Mouse (Mus musculus) left cerebral cortex, adult 11 months (tissue): Measurements from ENCODE around the gene Satb1.

Experiments used
- DNase-seq: peaks from one replicate; pipeline ENCODE4 v3.0.0; 2022; ENCODE audit warnings: low spot score

The Satb1 gene

GRCm38 (mm10) chr17:51775070-51775881 is 57.8 kb downstream of the Satb1 start:
- no peak for DNase-seq

DNA sequence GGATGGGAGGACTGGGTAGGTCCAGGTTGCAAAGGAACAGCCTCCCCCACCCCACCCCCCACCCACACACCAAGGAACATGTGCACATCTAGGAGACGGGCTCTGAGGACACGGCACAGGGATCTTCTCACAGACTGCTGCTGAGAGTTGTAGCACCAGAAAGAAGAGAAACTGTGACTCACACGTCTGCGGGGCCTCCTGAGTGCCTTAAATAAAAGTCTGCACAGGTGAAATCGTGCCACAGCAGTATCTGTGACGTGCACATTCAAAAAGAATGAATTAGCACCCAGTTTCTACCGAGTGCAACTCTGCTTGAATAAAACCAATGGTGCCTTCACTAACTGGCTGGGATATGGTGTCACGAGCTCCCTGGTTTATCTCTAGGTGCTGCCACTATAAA is 69.5 kb downstream of the Satb1 start:
- no peak for DNase-seq

DNA sequence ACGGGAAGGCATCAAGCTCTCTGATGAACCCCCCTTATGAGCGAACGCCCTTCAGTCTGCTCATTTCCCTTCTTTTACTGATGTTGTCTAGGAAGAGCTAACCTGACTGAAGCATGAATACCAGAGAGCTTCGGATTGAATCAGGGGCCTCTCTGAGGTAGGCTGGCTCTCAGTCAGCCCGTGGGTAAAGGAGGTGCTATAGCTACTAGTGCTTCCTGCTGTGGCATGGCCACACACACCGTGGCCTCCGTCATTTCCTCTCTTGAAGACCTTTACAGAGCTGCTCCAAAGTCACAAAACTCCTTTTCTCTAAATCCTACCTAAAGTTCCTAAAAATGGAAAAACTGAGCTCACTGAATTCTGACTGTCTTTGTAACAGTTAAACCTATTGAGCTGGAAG is 70.6 kb downstream of the Satb1 start:
- no peak for DNase-seq

DNA sequence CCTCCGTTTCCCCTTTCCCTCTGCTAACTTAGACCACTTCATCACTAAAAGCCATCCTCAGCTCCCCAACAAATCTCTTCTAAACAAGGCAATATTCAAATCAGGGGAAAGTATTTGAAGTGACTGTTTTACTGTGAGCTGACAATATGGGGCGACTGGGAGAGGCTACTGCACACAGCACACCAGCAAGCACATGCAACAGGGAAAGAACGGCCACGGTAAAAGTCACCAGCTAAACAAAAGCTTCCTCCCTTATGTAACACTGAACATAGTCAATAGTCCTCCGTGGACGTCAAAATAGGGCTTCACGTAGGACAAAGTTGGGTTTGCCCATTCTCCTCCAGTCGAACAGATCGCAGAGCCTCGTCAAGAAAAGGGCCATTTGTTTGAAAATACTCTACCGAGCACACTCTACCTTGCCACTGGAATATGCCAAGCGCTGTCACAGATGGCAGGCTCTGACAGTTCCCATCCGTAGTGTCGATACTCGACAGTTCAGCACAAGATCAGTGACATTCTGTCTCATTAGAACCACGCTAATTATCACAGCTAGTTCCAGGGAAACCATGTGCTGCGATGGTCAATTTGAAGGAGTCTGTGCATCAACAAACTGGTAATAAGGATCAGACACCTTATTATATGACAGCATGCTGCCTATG is 72.0 kb downstream of the Satb1 start:
- no peak for DNase-seq

DNA sequence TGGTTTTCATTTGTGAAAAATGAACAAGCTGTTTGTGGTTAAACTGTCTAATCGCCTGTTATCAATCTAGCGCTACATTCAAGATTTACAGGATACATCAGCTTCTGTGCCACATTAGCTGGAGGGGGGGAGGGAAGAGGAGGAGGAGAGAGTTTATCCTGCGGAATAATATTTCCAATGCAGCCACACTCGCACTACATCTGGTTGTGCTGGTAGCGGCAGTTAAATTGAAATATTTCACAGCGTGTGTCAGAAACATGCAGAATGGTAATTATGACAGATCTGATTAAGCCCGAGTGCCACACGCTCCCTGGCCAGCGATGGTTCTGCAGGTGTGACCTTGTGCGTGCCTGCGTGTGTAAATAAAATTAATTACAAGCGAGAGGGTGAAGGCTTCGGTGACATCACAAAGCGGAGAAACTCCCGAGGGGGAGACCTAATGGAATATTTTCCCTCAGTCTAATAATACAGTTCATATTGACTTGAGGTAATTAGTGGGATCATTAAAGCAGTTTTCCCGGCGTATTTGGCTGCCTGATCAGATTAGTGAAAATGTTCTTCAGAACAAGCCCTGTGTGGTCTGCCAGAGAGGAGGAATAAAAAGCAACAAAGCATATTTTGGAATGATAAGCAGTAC is 72.7 kb downstream of the Satb1 start:
- no peak for DNase-seq

- no peak for DNase-seq
Observed at GRCm38 (mm10) chr17:51759509-51759908, 73.6 kb downstream of the Satb1 start.

DNA sequence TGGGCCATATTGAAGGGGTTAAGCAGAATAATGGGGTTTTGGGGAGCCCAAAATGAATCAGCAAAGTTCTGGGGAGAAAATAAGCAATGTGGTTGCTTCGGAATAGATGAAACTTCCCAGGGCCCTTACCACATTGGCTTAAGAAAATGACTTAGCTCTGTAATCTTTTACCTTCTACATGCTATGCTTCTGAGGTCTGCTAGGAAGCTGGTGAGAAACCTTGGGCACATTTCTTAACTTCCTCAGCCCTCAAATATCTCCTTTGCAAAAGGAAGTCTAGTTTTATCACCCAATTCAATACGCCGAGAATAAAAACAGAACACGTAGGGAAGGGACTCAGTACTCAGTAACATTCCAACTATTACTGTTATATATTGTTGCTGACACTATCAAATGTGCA is 80.9 kb downstream of the Satb1 start:
- no peak for DNase-seq

DNA sequence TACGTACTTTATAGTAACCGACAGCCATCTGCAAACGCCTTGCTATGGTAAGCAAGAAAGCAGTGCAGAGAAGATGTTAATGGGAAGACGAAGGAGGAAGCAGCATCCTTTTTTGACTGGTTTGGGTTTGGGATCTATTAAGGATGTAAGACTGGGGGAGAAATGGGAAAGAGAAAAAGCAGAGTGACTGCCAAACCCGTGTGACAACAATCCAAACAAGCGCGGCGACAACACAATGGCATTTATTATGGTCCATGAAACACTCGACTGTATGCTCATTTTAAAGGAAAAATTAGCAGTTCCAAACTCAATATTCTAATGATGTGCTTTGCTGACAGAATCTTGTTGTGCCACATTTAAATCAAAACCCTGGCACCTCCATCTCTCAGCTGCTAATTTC is 85.9 kb downstream of the Satb1 start:
- DNase-seq: no peak

DNA sequence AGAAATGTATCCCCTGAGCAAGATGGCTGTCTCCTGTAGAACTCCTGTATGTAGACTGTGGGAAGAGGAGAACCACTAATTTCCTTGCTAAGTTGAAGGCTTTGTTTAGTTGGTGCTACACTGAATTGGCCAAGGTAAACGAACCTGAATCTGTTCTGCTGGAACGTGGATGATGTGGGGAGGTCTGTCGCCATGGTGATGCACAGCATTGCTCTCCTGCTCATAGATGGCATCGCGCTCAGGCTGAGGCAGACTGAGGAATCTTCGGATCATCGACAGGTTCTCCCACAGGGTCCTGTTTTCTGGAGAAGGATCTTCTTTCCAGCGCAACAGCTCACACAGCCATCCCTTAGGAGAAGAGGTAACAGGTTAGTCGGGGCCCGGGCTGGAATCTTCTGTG is 90.6 kb downstream of the Satb1 start:
- DNase-seq: no peak

- no peak for DNase-seq
Observed at GRCm38 (mm10) chr17:51741126-51741525, 92.0 kb downstream of the Satb1 start.

- no peak for DNase-seq
Observed at GRCm38 (mm10) chr17:51740246-51740645, 92.8 kb downstream of the Satb1 start.

GRCm38 (mm10) chr17:51724486-51724885 is 108.6 kb downstream of the Satb1 start:
- DNase-seq: no peak

- DNase-seq: no peak
Observed at GRCm38 (mm10) chr17:51695711-51696110, 137.4 kb downstream of the Satb1 start.

GRCm38 (mm10) chr17:51695271-51695670 is 137.8 kb downstream of the Satb1 start:
- DNase-seq: no peak

DNA sequence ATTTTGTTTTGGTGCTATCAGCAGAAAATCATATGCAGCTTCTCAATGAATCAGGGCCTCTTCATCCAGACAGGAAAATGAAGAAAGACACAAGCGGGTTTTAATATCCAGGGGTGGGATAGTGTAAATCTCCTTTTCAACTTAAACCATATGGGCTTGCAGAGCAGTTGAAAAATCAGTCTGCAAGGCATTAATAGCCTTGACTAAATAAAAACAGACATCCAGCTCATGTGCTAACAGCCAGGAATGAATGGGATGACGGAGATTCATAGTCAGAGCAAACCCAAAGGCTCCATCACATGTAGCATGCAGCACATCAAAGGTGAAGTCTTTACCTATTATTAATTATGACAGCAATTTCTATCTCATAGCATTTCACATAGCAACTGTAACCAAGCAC is 142.6 kb downstream of the Satb1 start:
- no peak for DNase-seq

DNA sequence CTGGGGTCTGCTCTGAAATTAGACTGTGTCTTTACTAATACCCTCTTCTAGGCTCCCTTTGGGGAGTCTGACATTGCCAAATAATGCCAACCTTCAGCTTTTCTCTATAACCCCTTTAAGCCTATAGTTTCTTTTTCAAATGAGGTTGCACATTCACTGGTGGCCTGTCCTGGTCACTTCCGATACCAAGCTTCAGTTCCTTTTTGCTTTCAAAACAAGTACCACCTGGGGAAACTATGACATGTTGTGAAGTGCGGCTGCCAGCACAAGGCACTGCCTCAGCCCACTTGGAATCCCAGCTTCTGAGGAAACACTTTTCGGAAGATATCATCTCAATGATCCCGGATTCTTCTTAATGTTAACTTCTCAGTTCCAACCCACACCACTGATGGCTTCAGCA is 145.9 kb downstream of the Satb1 start:
- no peak for DNase-seq
